Mouse (Mus musculus): ENCODE measurements around the gene Mrgprf. TPM values are rescaled to one million over a fixed set of nuclear protein-coding genes. Genes with fewer than 3 reads are reported as not detected.
A peak's percentile ranks its signal among the peaks of the same experiment; 100 is the strongest.

The Mrgprf gene
- total and polyA plus RNA-seq, 2 experiments from 2014 or later, result 4.6 to 6.8 TPM

DNA sequence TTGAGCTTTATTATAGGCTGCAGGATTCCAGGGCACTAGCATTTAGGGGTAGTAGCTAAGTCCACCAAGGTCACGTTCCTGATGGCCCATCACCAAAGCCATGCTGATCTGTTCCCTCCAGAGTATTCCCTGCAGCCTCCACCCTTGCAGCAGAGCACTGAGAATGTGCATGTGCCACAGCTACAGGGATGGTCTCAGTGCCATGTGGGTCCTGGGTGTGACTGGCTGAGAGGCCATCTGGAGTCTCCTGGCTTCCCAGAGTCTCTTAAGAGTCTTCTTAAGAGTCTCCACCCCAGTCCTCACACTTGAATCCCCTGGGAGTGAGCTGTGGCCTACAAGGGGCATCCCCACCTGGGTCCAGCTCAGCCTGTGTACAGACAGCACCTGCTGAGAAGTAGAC is 9.2 kb downstream of the Mrgprf start:
- H3K27me3 ChIP-seq (ENCODE audit: insufficient read depth, low read length), result no peaks in the 10 kb centered on the region
- DNase-seq (ENCODE audit: low spot score) (no peak), ATAC-seq (ENCODE audit: low FRiP score) (no peak)
- H3K4me3 ChIP-seq (ENCODE audit: low read depth, low read length), result no peak overlapping the region
- H3K4me1 ChIP-seq (ENCODE audit: insufficient read depth, low read length), result no peaks in the 10 kb centered on the region
- H3K9ac ChIP-seq (replicated peaks; ENCODE audit: low read length, poor library complexity, severe bottlenecking), result no peak overlapping the region
- TF ChIP-seq CTCF (IDR thresholded peaks at IDR 0.05), result no peak
- no peak overlapping the region for H3K27ac ChIP-seq (ENCODE audit: low read depth, low read length)
- no peak overlapping the region for H3K4me2 ChIP-seq (ENCODE audit: low read depth, low read length, poor library complexity, severe bottlenecking)
- 91% methylated on average over 1 of the region's 1 CpGs for WGBS
- H3K9me3 ChIP-seq (ENCODE audit: low read length), result no peaks in the 10 kb centered on the region
- no peaks in the 10 kb centered on the region for H3K36me3 ChIP-seq (ENCODE audit: insufficient read depth, low read length)

DNA sequence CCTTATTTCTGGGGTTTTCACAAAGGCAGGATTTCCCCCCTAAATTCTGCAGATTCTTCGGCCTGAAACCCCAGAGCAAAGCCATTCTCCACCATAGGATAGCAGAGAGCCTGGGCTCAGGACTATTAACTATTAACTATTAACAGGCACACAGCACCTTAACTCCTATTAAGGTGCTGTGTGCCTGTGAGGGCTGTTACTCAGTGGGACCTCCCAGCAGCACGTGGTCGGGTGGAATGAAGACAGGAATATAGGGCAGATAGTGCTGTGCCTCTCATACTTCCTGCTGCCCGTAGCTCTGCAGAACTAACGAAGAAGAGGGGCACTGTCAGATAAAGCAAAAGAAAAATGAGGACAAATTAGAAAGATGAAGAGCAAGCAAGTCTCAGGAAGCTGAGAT is 9.9 kb downstream of the Mrgprf start:
- Histone ChIP-seq H3K9ac (replicated peaks; ENCODE audit: low read length, poor library complexity, severe bottlenecking) (no peak overlapping the region), H3K36me3 (ENCODE audit: insufficient read depth, low read length) (no peaks in the 10 kb centered on the region), H3K4me1 (ENCODE audit: insufficient read depth, low read length) (no peaks in the 10 kb centered on the region), H3K9me3 (ENCODE audit: low read length) (no peaks in the 10 kb centered on the region), H3K27me3 (ENCODE audit: insufficient read depth, low read length) (no peaks in the 10 kb centered on the region), H3K4me3 (ENCODE audit: low read depth, low read length) (no peak overlapping the region), H3K4me2 (ENCODE audit: low read depth, low read length, poor library complexity, severe bottlenecking) (no peak overlapping the region), H3K27ac (ENCODE audit: low read depth, low read length) (no peak overlapping the region)
- 78% methylated on average over 5 of the region's 5 CpGs for WGBS
- DNase-seq (ENCODE audit: low spot score) (no peak), ATAC-seq (ENCODE audit: low FRiP score) (no peak)
- TF ChIP-seq CTCF (IDR thresholded peaks at IDR 0.05), result no peak

DNA sequence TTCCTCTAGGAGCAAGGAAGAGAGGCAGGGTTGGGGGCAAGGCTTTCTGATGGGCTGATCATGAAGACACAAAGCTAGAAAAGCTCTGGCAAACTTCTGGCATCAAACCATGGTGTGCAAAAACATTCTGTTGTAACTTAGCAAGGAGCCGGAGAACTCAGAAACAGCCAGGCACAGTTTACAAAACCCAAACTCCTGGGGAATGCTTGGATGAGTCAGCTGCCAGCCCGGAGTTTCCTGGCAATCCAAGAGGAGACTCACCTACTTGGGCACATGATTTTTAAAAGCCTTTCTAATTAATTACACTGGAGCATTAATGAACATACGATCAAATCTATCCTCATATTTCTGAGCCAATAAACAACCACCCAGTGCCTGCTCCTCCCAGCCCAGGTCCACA is 11.5 kb downstream of the Mrgprf start:
- Histone ChIP-seq H3K9ac (replicated peaks; ENCODE audit: low read length, poor library complexity, severe bottlenecking) (no peak overlapping the region), H3K27me3 (ENCODE audit: insufficient read depth, low read length) (no peaks in the 10 kb centered on the region), H3K36me3 (ENCODE audit: insufficient read depth, low read length) (no peaks in the 10 kb centered on the region), H3K4me3 (ENCODE audit: low read depth, low read length) (no peak overlapping the region), H3K4me1 (ENCODE audit: insufficient read depth, low read length) (no peaks in the 10 kb centered on the region), H3K27ac (ENCODE audit: low read depth, low read length) (no peak overlapping the region), H3K4me2 (ENCODE audit: low read depth, low read length, poor library complexity, severe bottlenecking) (no peak overlapping the region), H3K9me3 (ENCODE audit: low read length) (no peaks in the 10 kb centered on the region)
- DNase-seq (ENCODE audit: low spot score) (no peak), ATAC-seq (ENCODE audit: low FRiP score) (no peak)
- TF ChIP-seq CTCF (IDR thresholded peaks at IDR 0.05), result no peak
- WGBS, result 82% methylated on average over 3 of the region's 3 CpGs

DNA sequence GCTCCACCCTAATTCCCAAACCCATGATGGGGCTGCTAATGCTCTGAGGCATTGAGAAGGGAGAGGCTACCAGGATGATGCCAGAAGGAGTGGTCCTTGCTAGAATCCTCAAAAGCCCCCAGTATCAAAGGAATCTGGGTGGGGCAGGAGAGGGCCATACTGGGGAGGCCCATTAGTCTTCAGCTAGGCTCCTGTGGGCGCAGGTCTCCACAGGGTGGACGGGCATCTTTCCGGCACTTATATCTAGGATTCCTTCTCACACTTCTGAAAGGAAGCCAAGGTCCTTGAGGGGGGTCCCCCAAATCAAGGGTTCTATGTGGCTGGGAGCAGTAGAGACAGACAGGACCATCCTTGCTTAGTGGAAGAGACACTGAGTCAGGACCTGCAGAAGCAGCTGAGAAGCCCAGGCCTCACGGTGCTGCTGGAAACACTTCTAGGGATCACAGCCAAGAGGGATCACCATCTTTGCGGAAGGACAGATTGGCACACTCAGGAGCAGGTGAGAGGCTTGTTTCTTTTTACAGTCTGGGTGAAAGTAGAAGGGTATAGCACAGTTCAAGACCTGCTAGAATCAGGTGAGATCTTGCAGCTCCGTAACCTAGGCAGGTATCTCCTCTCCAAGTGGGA is 14.3 kb downstream of the Mrgprf start, which contains the start of gene Mrgprd:
Mrgprd (plus strand) TSS at position 51 of the 627 bp plus-strand sequence.
- no peak within 1 kb of the TSS for H3K27ac ChIP-seq (ENCODE audit: low read depth, low read length)
- TF ChIP-seq CTCF (IDR thresholded peaks at IDR 0.05), result no peak
- H3K4me3 ChIP-seq (ENCODE audit: low read depth, low read length), result no peak within 1 kb of the TSS
- no peaks in the 10 kb centered on the region for H3K27me3 ChIP-seq (ENCODE audit: insufficient read depth, low read length)
- no peak within 1 kb of the TSS for H3K4me2 ChIP-seq (ENCODE audit: low read depth, low read length, poor library complexity, severe bottlenecking)
- no peaks in the 10 kb centered on the region for H3K36me3 ChIP-seq (ENCODE audit: insufficient read depth, low read length)
- DNase-seq (ENCODE audit: low spot score) (no peak), ATAC-seq (ENCODE audit: low FRiP score) (no peak)
- H3K9me3 ChIP-seq (ENCODE audit: low read length), result no peaks in the 10 kb centered on the region
- H3K4me1 ChIP-seq (ENCODE audit: insufficient read depth, low read length), result no peaks in the 10 kb centered on the region
- H3K9ac ChIP-seq (replicated peaks; ENCODE audit: low read length, poor library complexity, severe bottlenecking), result no peak within 1 kb of the TSS
- 94% methylated on average over 6 of the region's 6 CpGs for WGBS

DNA sequence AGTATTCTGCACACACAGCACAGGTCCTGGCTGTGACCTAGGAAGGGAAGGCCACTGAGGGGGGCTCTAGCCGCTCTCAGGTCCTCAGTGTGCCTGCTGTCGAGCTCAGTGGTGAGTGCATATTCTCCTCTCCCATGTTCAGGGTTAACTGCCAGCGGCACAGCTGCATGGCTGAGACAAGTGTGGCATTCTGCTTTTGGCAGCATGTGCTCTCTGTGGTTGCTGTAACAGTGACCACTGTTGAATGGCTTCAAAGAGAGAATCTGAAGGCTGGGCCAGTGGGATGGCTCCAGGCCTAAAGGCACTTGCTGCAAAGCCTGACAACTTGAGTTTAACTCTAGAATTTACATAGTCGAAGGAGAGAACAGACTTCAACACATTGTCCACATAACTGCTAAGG is 16.9 kb downstream of the Mrgprf start:
- Histone ChIP-seq H3K27ac (ENCODE audit: low read depth, low read length) (no peak overlapping the region), H3K9ac (replicated peaks; ENCODE audit: low read length, poor library complexity, severe bottlenecking) (no peak overlapping the region), H3K27me3 (ENCODE audit: insufficient read depth, low read length) (no peaks in the 10 kb centered on the region), H3K9me3 (ENCODE audit: low read length) (no peaks in the 10 kb centered on the region), H3K36me3 (ENCODE audit: insufficient read depth, low read length) (no peaks in the 10 kb centered on the region), H3K4me2 (ENCODE audit: low read depth, low read length, poor library complexity, severe bottlenecking) (no peak overlapping the region), H3K4me1 (ENCODE audit: insufficient read depth, low read length) (no peaks in the 10 kb centered on the region), H3K4me3 (ENCODE audit: low read depth, low read length) (no peak overlapping the region)
- no peak for TF ChIP-seq CTCF (IDR thresholded peaks at IDR 0.05)
- 56% methylated on average over 4 of the region's 4 CpGs for WGBS
- DNase-seq (ENCODE audit: low spot score) (peak; percentile 62), ATAC-seq (ENCODE audit: low FRiP score) (no peak)

- Histone ChIP-seq H3K4me2 (ENCODE audit: low read depth, low read length, poor library complexity, severe bottlenecking) (no peak overlapping the region), H3K27ac (ENCODE audit: low read depth, low read length) (no peak overlapping the region), H3K9me3 (ENCODE audit: low read length) (no peaks in the 10 kb centered on the region), H3K9ac (replicated peaks; ENCODE audit: low read length, poor library complexity, severe bottlenecking) (no peak overlapping the region), H3K36me3 (ENCODE audit: insufficient read depth, low read length) (no peaks in the 10 kb centered on the region), H3K4me3 (ENCODE audit: low read depth, low read length) (no peak overlapping the region), H3K4me1 (ENCODE audit: insufficient read depth, low read length) (no peaks in the 10 kb centered on the region), H3K27me3 (ENCODE audit: insufficient read depth, low read length) (no peaks in the 10 kb centered on the region)
- 80% methylated on average over 3 of the region's 3 CpGs for WGBS
- no peak for TF ChIP-seq CTCF (IDR thresholded peaks at IDR 0.05)
- ATAC-seq (ENCODE audit: low FRiP score), result no peak
- DNase-seq (ENCODE audit: low spot score), result no peak
Observed at GRCm38 (mm10) chr7:145319481-145319880, 18.9 kb downstream of the Mrgprf start.

All from midbrain, postnatal 0 days (tissue).